Comparison of ENCODE assay signal across 8 mouse cellular contexts in the genomic region with DNA sequence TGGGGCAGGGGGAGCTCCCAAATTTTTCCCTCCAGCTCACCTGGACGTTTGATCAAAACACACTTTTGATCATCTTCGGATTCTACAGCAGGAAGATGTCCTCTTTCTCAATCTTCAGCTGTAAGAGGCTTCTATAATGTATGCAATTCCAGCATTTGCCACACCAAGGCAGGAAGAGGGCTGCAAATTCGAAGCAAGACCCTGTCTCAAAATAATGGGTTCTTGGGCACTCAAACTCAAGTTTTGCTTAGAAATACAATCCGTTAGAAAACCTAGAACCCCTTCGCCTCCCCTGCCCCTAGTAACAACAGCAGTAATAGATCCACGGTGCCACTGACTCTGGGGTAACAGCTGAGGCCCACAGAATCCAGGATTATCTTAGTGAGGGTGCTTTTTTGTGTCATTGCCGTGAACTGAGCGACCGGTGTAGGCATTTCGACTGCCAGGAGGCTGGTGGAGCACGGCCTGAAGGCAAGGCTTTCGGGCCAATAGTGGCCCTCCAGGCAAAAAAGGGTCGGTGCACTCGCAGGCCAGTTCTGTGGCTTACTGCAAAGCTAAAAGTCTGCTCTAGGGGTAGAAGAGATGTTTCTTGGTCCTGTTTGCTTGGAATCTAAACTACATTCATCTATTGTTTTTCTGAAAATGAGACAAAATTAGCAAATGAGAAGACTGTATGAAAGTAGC. TPM values are rescaled to one million over a fixed set of nuclear protein-coding genes. Genes with fewer than 3 reads are reported as not detected.
DNase-seq lines count a peak whose midpoint lies in the region; ATAC-seq and TF ChIP-seq lines count a peak whose summit lies in the region.

No protein-coding gene starts in this region.

- H3K27ac ChIP-seq in heart, embryonic 14.5 days (replicated peaks in 1 of 2; ENCODE audit: control insufficient read depth in 1 of 2, insufficient read depth in 1 of 2, low read depth in 2 of 2, low read length in 2 of 2) = peak overlapping the region; percentile 35 to 57; a peak in 3 of 4 replicates
- no peak overlapping the region for H3K27ac ChIP-seq in brown adipose tissue, adult 24 weeks (replicated peaks; ENCODE audit: low read depth, low read length)
- no peak overlapping the region for H3K27ac ChIP-seq in intestine, embryonic 15.5 days

- no peak for DNase-seq in heart, postnatal 10 days
- DNase-seq in right cerebral cortex, postnatal 25 days = no peak
- DNase-seq in left cerebral cortex, postnatal 25 days (ENCODE audit: low spot score in 2 of 2) = no peak
- no peak for DNase-seq in ovary, postnatal 14 days (ENCODE audit: low spot score)

- H3K9me3 ChIP-seq in heart, embryonic 14.5 days (ENCODE audit: control insufficient read depth, low read length) = no peaks in the 10 kb centered on the region
- H3K9me3 ChIP-seq in intestine, embryonic 15.5 days = no peaks in the 10 kb centered on the region

- no peaks in the 10 kb centered on the region for H3K36me3 ChIP-seq in heart, embryonic 14.5 days (ENCODE audit: control insufficient read depth, insufficient read depth, low read length)
- H3K36me3 ChIP-seq in intestine, embryonic 15.5 days = no peaks in the 10 kb centered on the region
- no peaks in the 10 kb centered on the region for H3K36me3 ChIP-seq in myocyte (ENCODE audit: control insufficient read depth, insufficient read depth)

- WGBS in heart, embryonic 14.5 days = 8% methylated on average over 14 of the region's 14 CpGs
- WGBS in intestine, embryonic 15.5 days = 20% methylated on average over 14 of the region's 14 CpGs

- H3K4me2 ChIP-seq in heart, embryonic 14.5 days (ENCODE audit: low read length) = peak overlapping the region; percentile 63
- H3K4me2 ChIP-seq in intestine, embryonic 15.5 days (replicated peaks) = peak overlapping the region; percentile 57
- H3K4me2 ChIP-seq in myocyte (ENCODE audit: low read depth) = peak overlapping the region; percentile 91

- H3K9ac ChIP-seq in heart, embryonic 14.5 days (ENCODE audit: low read length) = peak overlapping the region; percentile 68
- H3K9ac ChIP-seq in intestine, embryonic 15.5 days = peak overlapping the region; percentile 34

- no peak for TF ChIP-seq POLR2A in myocyte (IDR thresholded peaks at IDR 0.05; ENCODE audit: insufficient read length, low read depth)

- no peaks in the 10 kb centered on the region for H3K79me2 ChIP-seq in myocyte (ENCODE audit: control insufficient read depth, insufficient read depth)

- intact Hi-C loops in heart, postnatal 10 days (cut with DNase I) = no loop called here
- intact Hi-C loops in left cerebral cortex, postnatal 25 days (cut with DNase I) = no loop called here

- no peak for ATAC-seq in heart, embryonic 14.5 days (ENCODE audit: insufficient number of reproducible peaks, insufficient read depth, low FRiP score, low read depth)
- no peak for ATAC-seq in intestine, embryonic 15.5 days

- peak overlapping the region; percentile 33 to 40 for H3K4me3 ChIP-seq in heart, embryonic 14.5 days (ENCODE audit: control insufficient read depth in 1 of 2, insufficient read depth in 1 of 2, low read depth in 1 of 2, low read length in 2 of 2)
- H3K4me3 ChIP-seq in brown adipose tissue, adult 24 weeks (ENCODE audit: insufficient read depth, low read depth, low read length) = peak overlapping the region; percentile 30
- peak overlapping the region; percentile 26 for H3K4me3 ChIP-seq in intestine, embryonic 15.5 days (replicated peaks)
- H3K4me3 ChIP-seq in myocyte = peak overlapping the region; percentile 26

- peaks cover 14 to 27% of the 10 kb centered on the region in 2 experiments for H3K4me1 ChIP-seq in heart, embryonic 14.5 days (ENCODE audit: control insufficient read depth in 2 of 2, insufficient read depth in 2 of 2, low read length in 2 of 2)
- H3K4me1 ChIP-seq in brown adipose tissue, adult 24 weeks (ENCODE audit: control insufficient read depth, insufficient read depth, insufficient read length, low read length) = no peaks in the 10 kb centered on the region
- peaks cover 10% of the 10 kb centered on the region for H3K4me1 ChIP-seq in intestine, embryonic 15.5 days (replicated peaks)

- no peaks in the 10 kb centered on the region for H3K27me3 ChIP-seq in heart, embryonic 14.5 days (ENCODE audit: control insufficient read depth, insufficient read depth, low read length)
- no peaks in the 10 kb centered on the region for H3K27me3 ChIP-seq in intestine, embryonic 15.5 days (replicated peaks)
- no peaks in the 10 kb centered on the region for H3K27me3 ChIP-seq in myocyte (ENCODE audit: control insufficient read depth, insufficient read depth, insufficient read length)

- H3ac ChIP-seq in myocyte (ENCODE audit: control insufficient read depth, insufficient read length) = no peak overlapping the region

TF ChIP-seq in myocyte, 11 proteins besides CTCF, POLR2A, EP300 and RAD21:
- TF ChIP-seq USF1 (IDR thresholded peaks at IDR 0.05; ENCODE audit: low read depth) (no peak), SRF (IDR thresholded peaks at IDR 0.05; ENCODE audit: control insufficient read depth, insufficient read length, low read depth) (no peak), TCF12 (IDR thresholded peaks at IDR 0.05; ENCODE audit: insufficient read depth, poor library complexity, severe bottlenecking) (no peak), REST (IDR thresholded peaks at IDR 0.05; ENCODE audit: insufficient read depth, insufficient read length) (no peak), MYOG (IDR thresholded peaks at IDR 0.05; ENCODE audit: control insufficient read depth in 1 of 3, insufficient read depth in 1 of 3, insufficient read length in 2 of 3, low read depth in 2 of 3) (no peak), MAX (IDR thresholded peaks at IDR 0.05; ENCODE audit: low read depth) (no peak), MYOD1 (IDR thresholded peaks at IDR 0.05; ENCODE audit: control insufficient read depth in 1 of 3, insufficient read length in 2 of 3, low read depth in 2 of 3) (no peak), CEBPB (IDR thresholded peaks at IDR 0.05; ENCODE audit: insufficient read depth, poor library complexity, severe bottlenecking) (no peak), TCF3 (IDR thresholded peaks at IDR 0.05; ENCODE audit: insufficient read length, low read depth) (no peak)

RNA-seq across cellular contexts. Expression of gene Btn2a2, which starts 17.1 kb away (rescaled TPM):
- 0.40 and 0.43 TPM in 2 replicates for polyA plus RNA-seq in heart, embryonic 14.5 days (2014; fragmentation: Nextera tagmentation; extraction: Ambion mirVana)
- not detected for total RNA-seq in heart, postnatal 10 days (2021)
- not detected in 2 replicates for polyA plus RNA-seq in brown adipose tissue, adult 24 weeks (2012; ENCODE audit: insufficient read depth, insufficient read length, missing spikeins)
- 0.16 and 0.23 TPM in 2 replicates for polyA plus RNA-seq in intestine, embryonic 15.5 days (2015; fragmentation: Nextera tagmentation; extraction: Ambion mirVana)
- polyA plus RNA-seq in myocyte (2012; fragmentation: generic; extraction: Trizol) = 0.20 TPM
- 1 to 10 TPM; 1.1 to 1.3 TPM for total RNA-seq in left cerebral cortex, postnatal 25 days (2021)

RNA-seq across cellular contexts. Expression of gene Hist1h4h, which starts 25.0 kb away (rescaled TPM):
- 7.5 and 8.5 TPM in 2 replicates for polyA plus RNA-seq in heart, embryonic 14.5 days (2014; fragmentation: Nextera tagmentation; extraction: Ambion mirVana)
- total RNA-seq in heart, postnatal 10 days (2021) = 100 to 1,000 TPM; 743 to 812 TPM
- 69.6 and 128 TPM in 2 replicates for polyA plus RNA-seq in brown adipose tissue, adult 24 weeks (2012; ENCODE audit: insufficient read depth, insufficient read length, missing spikeins)
- 4.6 and 4.8 TPM in 2 replicates for polyA plus RNA-seq in intestine, embryonic 15.5 days (2015; fragmentation: Nextera tagmentation; extraction: Ambion mirVana)
- 21.5 TPM for polyA plus RNA-seq in myocyte (2012; fragmentation: generic; extraction: Trizol)
- 100 to 1,000 TPM; 300 to 349 TPM for total RNA-seq in left cerebral cortex, postnatal 25 days (2021)

RNA-seq across cellular contexts. Expression of gene Hist1h2af, which starts 27.9 kb away (rescaled TPM):
- polyA plus RNA-seq in heart, embryonic 14.5 days (2014; fragmentation: Nextera tagmentation; extraction: Ambion mirVana) = 3.8 and 5.4 TPM in 2 replicates
- total RNA-seq in heart, postnatal 10 days (2021) = 100 to 1,000 TPM; 171 to 245 TPM
- polyA plus RNA-seq in brown adipose tissue, adult 24 weeks (2012; ENCODE audit: insufficient read depth, insufficient read length, missing spikeins) = not detected in 2 replicates
- polyA plus RNA-seq in intestine, embryonic 15.5 days (2015; fragmentation: Nextera tagmentation; extraction: Ambion mirVana) = 6.7 TPM in 1 of 2 replicates, not detected in the other
- polyA plus RNA-seq in myocyte (2012; fragmentation: generic; extraction: Trizol) = 24.4 TPM
- 1 to 10 TPM; 1.6 to 3.9 TPM for total RNA-seq in left cerebral cortex, postnatal 25 days (2021)

RNA-seq across cellular contexts. Expression of gene Hist1h3g, which starts 29.4 kb away (rescaled TPM):
- polyA plus RNA-seq in heart, embryonic 14.5 days (2014; fragmentation: Nextera tagmentation; extraction: Ambion mirVana) = 3.0 and 4.3 TPM in 2 replicates
- 10 to 100 TPM; 45.9 to 66.2 TPM for total RNA-seq in heart, postnatal 10 days (2021)
- not detected in 2 replicates for polyA plus RNA-seq in brown adipose tissue, adult 24 weeks (2012; ENCODE audit: insufficient read depth, insufficient read length, missing spikeins)
- 6.1 and 6.2 TPM in 2 replicates for polyA plus RNA-seq in intestine, embryonic 15.5 days (2015; fragmentation: Nextera tagmentation; extraction: Ambion mirVana)
- 3.3 TPM for polyA plus RNA-seq in myocyte (2012; fragmentation: generic; extraction: Trizol)
- 1 to 10 TPM; 3.1 to 4.6 TPM for total RNA-seq in left cerebral cortex, postnatal 25 days (2021)

RNA-seq across cellular contexts. Expression of gene Hist1h2bh, which starts 37.4 kb away (rescaled TPM):
- polyA plus RNA-seq in heart, embryonic 14.5 days (2014; fragmentation: Nextera tagmentation; extraction: Ambion mirVana) = 0.65 and 0.66 TPM in 2 replicates
- total RNA-seq in heart, postnatal 10 days (2021) = 10 to 100 TPM in 1 of 2 experiments, 1 to 10 TPM in 1; 9.2 to 11.2 TPM
- polyA plus RNA-seq in brown adipose tissue, adult 24 weeks (2012; ENCODE audit: insufficient read depth, insufficient read length, missing spikeins) = 1.7 and 2.3 TPM in 2 replicates
- 1.1 and 1.3 TPM in 2 replicates for polyA plus RNA-seq in intestine, embryonic 15.5 days (2015; fragmentation: Nextera tagmentation; extraction: Ambion mirVana)
- 1.1 TPM for polyA plus RNA-seq in myocyte (2012; fragmentation: generic; extraction: Trizol)
- total RNA-seq in left cerebral cortex, postnatal 25 days (2021) = under 1 TPM; 0.57 to 0.87 TPM

Comparison
In these comparisons a context has a peak if more than half of its experiments do, and no peak if none do; other contexts are left out.
1. H3K27ac ChIP-seq: peak in heart, embryonic 14.5 days (2 of 2); none in brown adipose tissue, adult 24 weeks (single experiment) and intestine, embryonic 15.5 days (single experiment).
2. Peak in every context shown above with its lines, with median percentiles within 50 percentile points of each other: H3K4me2 ChIP-seq and H3K4me3 ChIP-seq.